Mouse (Mus musculus) ovary, postnatal 14 days (tissue): ENCODE data around the gene Kif13a.

Experiments
- DNase-seq: peaks from one replicate; pipeline ENCODE4 v3.0.0; 2022; ENCODE audit warnings: low spot score

The Kif13a gene

GRCm38 (mm10) chr13:46921559-46921958, 8.1 kb downstream of the Kif13a start:
- no peak for DNase-seq

- no peak for DNase-seq
Observed at GRCm38 (mm10) chr13:46919797-46920196, 9.9 kb downstream of the Kif13a start.

- DNase-seq: no peak
Observed at GRCm38 (mm10) chr13:46918509-46918908, 11.2 kb downstream of the Kif13a start.

- no peak for DNase-seq
Observed at GRCm38 (mm10) chr13:46911960-46912359, 17.7 kb downstream of the Kif13a start.

DNA sequence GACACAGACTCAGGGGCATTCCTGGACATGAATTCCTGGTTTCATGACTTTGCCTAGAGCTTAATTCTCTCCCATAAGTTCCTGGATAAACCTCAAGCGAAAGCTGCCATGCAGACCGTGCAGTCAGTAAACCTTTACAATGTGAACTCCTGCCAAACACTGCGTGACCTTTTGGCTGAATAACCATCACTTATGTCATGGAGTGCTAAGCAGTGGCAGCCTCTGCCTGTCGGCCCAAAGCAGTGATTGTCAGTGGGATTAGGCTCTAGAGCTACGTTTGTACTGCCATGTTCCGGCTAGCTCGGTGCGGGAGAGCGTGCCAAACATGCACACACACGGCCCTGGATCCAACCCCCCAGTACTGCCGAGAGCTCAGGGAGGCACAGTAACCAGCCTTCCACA, 18.6 kb downstream of the Kif13a start:
- no peak for DNase-seq

DNA sequence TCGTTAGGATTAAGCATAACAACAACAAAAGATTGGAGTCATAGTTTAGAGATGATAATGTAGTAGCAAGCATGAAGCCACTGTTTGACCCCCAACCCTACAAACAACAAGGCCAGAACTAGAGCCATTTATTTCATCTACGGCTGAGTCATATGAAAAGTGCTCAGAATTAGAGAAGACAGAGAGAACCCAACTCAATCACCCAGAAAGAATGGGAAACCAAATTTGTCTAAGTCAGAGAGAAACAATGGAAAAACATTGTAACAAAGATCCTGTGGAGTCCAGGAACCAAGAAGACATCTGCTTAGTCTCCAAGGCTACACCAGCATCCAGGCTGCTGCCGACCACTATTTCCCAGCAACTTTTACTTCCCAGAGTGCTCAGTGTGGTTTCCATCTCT, 19.7 kb downstream of the Kif13a start:
- no peak for DNase-seq

GRCm38 (mm10) chr13:46909005-46909565, 20.6 kb downstream of the Kif13a start:
- no peak for DNase-seq

GRCm38 (mm10) chr13:46908387-46908786, 21.3 kb downstream of the Kif13a start:
- DNase-seq: no peak

- no peak for DNase-seq
Observed at GRCm38 (mm10) chr13:46907861-46908260, 21.8 kb downstream of the Kif13a start.

- no peak for DNase-seq
Observed at GRCm38 (mm10) chr13:46907115-46907514, 22.6 kb downstream of the Kif13a start.

GRCm38 (mm10) chr13:46905971-46906370, 23.7 kb downstream of the Kif13a start:
- DNase-seq: no peak

DNA sequence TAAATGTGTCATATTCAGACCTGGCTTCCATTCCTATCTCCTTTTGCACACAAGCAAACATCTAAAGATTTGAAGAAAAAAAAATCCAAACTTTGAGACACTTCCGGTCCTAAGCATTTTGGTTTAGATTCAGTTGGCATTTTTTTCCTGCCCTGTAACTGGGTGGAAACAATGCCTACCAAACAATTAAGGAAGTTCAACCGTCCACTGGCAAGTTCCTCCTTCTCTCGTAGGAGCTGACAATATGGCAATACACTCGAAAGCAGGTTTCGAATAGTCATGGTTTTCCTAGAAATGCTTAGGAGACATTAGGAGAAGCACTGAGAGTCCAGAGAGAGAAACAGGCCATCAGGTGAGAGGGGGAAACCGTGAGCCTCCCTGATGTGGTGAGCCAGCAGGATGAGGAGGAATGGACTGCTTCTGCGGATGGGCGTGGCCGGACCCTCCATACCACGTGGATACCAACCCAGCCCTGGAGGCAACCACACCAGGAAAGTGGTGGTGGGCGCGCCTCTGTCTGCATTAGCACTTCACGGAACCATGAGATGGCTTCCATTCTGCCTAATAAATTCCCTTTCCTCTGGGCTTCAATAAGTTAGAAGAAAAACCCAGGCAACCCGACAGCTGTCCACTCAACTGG, 24.6 kb downstream of the Kif13a start:
- DNase-seq: no peak

- DNase-seq: no peak
Observed at GRCm38 (mm10) chr13:46902568-46903255, 27.0 kb downstream of the Kif13a start.

DNA sequence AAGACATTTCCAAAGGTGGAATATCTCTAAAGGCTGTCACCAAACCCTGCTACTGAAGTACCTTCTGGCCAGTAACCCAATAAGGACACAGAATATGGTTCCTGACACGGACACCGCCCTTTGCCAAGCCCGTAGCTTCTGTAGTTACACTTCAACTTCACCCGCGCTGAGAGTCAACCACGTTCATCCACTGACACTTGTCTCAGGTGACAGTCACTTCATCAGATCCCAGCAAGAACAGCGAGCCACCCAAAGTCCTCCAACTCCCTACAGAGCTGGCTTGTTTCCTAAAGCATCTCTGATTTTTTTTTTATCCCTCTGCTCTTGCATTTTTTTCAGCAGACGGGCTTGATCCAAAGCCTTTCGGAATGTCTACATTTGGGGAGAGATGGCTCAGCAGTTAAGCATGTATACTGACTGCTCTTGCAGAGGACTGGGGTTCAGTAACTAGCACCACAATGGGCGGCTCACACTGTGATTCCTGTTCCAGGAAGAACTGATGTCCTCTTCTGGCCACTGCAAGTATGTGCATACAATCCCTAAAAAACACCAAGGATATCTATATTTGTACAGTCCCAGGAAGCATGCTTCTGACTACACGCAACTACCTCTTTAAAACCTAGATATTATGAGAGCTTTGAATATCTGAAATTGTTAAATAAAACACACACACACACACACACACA, 28.7 kb downstream of the Kif13a start:
- DNase-seq: no peak

- DNase-seq: no peak
Observed at GRCm38 (mm10) chr13:46898837-46899236, 30.8 kb downstream of the Kif13a start.

DNA sequence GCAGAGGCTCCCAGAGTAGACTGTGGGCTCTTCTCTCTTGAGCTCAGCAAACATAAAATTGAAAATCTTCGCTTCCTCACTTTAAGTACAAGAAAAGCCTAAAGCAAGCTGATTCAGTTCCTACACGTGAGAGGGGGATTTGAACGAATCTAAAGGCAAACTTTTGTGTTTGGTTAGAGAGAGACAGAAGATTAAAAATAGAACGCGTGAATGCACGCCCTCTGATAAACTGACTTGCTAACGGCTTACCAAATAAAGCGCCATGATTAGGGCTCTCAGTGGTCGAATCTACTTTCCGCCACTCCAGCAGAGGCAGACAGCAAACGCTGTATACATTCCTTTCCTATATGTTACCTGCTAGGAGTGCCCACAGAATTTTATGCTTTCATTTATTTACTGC, 31.3 kb downstream of the Kif13a start:
- DNase-seq: no peak

DNA sequence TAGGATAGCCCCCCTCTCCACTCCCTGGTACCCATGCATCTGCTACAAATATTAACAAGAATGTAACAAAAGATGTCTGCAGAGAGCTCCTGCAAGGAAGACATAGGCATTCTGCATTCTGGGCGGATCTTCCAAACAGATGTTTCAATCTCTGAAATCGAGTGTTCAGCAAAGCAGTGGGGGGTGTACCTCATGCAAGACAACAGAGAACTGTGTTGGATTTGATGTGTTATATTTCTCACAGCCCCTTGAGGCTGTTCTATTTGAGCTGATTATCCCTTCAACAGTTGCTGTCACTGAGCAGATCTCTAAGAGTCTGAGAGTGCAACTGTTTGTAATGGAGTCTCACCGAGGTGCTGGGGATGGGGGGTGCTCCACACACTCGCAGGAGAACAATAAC, 37.3 kb downstream of the Kif13a start:
- no peak for DNase-seq

DNA sequence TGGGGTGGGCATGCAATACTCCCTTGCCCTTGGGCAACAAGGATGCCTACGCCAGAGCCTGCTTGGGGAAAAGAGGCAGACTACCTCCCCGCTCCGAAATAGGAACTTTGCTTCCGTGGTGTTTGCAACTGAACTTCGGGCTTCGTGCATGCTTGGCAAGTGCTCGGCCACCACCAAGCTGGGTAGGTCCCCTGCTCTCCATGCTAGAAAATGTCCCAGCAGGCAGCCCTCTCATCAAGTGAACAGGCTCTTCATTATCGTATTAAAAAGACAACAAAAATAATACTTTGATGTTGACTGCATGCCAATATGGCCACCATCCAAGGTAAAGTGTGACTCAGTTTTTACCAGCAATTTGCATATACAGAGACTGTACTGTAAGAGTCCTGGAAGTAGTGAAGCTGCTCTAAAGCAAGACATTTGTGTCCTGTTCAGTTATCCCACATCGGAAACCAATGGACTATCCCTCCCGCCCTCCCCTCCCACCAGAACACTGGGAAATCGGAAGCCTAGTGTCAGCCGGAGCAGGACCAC, 41.5 kb downstream of the Kif13a start:
- DNase-seq: no peak

GRCm38 (mm10) chr13:46886497-46887261, 43.0 kb downstream of the Kif13a start:
- no peak for DNase-seq

GRCm38 (mm10) chr13:46885759-46886060, 44.0 kb downstream of the Kif13a start:
- DNase-seq: no peak

DNA sequence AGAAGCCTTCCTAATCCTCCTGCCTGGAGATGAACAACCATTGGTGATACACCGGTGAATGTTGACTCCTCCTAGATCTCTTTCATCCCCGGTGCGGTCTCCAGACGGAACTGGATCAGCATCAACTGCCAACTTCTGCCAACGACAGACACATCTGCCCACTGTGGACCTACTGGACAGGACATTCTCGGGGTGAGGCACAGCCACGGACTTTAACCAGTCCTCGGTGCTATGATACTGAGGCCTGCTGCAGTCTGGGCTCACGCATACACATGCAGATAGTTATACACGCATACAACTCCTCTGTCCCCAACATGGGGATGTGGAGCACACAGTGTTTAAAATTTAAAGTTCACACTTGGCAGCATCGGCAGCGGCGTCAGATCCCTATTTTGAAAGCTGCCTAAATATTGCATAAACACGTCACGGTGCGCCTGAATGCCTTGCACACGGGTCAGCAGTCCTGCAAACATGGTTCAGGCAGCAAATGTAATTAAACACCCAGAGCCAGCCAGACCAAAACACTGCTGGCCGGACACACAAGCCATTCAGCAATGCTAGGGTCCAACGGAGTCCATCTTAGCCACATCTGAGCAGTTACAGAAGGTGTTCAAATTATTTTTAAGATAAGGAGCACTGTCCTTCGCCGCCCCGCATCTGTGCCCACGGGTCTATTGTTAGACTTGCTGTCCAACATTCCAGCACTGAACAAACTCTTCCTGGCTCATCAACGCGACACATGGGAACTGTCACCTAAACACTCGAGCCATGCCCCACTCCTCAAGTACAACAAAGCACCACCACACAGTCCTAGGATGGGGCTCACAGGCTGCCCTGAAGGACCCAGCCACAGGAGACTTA, 44.5 kb downstream of the Kif13a start:
- no peak for DNase-seq
